Mouse (Mus musculus): ENCODE measurements around the gene Inpp5e.

The Inpp5e gene

DNA sequence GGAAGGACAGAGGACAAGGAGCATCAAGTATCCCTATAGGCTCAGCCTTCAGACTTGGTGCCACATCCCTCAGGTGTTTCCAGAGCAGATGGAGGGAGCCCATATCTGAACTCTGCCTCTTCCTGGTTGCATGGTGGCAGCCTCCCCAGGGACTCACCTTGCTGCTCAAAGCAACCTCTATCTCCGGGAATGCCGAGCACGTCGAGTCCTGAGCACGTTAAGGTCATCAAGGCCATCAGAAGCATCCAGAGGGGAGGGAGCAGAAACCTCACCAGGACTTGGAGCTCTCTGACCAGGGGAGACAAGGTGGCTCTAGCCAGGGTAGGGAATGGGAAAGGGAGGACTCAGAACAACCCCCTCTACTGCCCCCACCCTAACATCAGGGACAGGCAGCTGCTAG lies 45.5 kb downstream of the Inpp5e start:
- no peak for DNase-seq (ENCODE audit: low read depth, low spot score)

DNA sequence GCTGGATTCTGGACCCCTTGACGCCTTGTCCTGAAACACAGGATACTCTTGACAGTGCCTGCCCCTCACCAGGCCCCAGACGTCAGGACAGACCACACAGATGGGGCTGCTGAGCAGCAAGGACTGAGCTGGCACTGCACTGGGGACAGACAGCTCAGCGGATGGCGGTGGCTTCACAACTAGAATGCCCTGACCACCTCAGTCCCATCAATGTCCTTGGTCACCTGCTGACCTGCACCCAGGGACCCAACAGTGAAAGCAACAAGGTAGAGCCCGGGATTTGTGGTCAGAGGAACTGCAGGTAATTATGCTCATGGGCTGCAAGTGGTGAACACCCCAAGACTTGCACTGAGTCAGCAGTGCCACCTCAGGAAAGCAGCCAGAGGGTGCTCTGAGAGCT lies 46.0 kb downstream of the Inpp5e start:
- DNase-seq (ENCODE audit: low read depth, low spot score) = no peak

GRCm38 (mm10) chr2:26360772-26361171 lies 48.2 kb downstream of the Inpp5e start, which contains the start of gene Card9:
Gene Card9, minus strand, starts transcription at chr2:26360918.
- no peak for DNase-seq (ENCODE audit: low read depth, low spot score)

DNA sequence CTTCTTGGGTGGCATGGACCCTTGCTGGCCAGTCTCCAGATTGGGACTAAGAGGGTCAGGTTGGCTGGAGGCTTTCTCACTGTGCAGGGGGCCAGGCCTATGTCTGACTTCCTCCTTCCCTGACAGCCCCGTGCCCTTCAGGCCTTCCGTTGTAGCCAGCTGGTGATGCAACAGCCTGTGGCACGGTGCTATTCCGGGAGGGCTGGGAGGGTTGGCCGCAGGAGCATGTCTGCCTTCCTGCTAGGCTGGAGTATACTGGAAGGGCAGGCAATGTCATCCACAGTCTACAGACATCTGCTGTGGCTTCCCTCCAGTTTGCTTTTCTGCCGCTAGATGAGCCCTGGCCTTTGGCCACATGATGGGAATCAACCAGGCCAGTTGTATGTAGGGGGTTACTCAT lies 49.0 kb downstream of the Inpp5e start:
- no peak for DNase-seq (ENCODE audit: low read depth, low spot score)

- no peak for DNase-seq (ENCODE audit: low read depth, low spot score)
Measured at GRCm38 (mm10) chr2:26358667-26359320, 50.2 kb downstream of the Inpp5e start.

- DNase-seq (ENCODE audit: low read depth, low spot score) = no peak
Measured at GRCm38 (mm10) chr2:26357484-26357883, 51.5 kb downstream of the Inpp5e start.

DNA sequence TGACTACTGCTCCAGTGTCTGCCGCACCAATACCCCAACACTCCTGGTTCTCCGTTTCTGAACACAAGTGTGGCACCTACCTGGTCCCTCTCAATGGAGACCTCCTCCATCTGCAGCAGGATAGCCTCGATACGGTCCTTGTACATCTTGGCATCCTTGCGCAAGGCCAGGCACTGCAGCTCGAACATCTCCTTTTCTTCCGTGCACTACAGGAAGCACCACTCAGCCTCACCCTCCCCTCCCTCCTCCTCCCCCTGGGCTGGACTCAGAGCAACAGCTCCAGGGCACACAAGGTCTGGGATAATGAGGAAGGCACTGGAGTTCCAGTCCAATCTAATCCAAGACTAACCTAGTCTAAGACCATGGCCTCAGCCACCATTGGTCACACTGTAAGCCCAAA lies 52.3 kb downstream of the Inpp5e start:
- DNase-seq (ENCODE audit: low read depth, low spot score) = no peak

- no peak for DNase-seq (ENCODE audit: low read depth, low spot score)
Measured at GRCm38 (mm10) chr2:26356231-26356630, 52.8 kb downstream of the Inpp5e start.

DNA sequence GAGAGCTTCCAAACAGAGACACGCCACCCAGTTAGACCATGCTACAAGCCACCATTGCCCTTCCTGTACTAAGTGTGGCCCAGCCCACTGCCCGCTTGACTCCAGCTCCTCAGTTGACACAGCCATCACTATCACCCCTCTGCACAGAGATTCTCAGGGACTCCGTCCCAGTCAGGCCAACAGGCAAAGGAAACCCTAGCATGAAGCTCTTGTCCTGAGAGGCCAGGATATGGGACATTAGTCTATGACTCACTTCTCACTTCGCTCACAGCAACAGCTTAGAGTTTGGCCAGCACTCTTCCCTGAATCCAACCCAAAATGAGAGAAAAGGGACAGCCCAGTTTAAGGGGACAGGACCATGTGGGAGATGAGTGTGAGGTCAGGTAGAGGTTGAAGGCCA lies 54.6 kb downstream of the Inpp5e start:
- no peak for DNase-seq (ENCODE audit: low read depth, low spot score)

GRCm38 (mm10) chr2:26353066-26353980 lies 55.7 kb downstream of the Inpp5e start:
- no peak for DNase-seq (ENCODE audit: low read depth, low spot score)

DNA sequence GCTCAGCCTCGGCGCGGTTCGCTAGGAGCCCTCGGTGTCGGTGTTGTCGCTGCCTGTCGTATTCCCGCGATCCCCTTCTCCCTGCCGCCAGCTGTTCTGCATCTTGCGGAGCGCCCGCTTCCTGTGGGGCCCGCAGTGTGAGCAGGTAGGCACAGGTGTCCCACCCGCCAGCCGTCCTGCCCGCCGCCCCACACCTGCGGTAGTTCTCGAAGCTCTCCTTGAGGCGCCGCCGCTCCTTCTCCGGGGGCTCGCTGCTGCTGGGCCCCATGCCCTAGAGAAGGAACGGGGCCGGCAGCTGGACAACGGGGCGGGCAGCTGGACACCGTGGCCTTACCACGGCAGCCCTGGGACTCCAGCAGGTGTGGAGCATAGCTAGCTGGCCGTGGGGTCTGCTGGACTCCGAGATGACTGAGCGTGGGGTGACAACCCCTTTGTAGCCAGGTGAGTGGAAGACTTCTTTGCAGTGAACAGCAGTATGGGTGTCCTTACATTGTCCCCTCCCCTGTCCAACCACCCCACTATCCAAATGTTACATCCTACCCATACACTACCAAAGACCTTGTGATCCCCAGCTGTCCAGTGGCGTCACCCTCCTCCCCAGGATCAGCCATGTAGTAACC lies 56.6 kb downstream of the Inpp5e start:
- DNase-seq (ENCODE audit: low read depth, low spot score) = no peak

DNA sequence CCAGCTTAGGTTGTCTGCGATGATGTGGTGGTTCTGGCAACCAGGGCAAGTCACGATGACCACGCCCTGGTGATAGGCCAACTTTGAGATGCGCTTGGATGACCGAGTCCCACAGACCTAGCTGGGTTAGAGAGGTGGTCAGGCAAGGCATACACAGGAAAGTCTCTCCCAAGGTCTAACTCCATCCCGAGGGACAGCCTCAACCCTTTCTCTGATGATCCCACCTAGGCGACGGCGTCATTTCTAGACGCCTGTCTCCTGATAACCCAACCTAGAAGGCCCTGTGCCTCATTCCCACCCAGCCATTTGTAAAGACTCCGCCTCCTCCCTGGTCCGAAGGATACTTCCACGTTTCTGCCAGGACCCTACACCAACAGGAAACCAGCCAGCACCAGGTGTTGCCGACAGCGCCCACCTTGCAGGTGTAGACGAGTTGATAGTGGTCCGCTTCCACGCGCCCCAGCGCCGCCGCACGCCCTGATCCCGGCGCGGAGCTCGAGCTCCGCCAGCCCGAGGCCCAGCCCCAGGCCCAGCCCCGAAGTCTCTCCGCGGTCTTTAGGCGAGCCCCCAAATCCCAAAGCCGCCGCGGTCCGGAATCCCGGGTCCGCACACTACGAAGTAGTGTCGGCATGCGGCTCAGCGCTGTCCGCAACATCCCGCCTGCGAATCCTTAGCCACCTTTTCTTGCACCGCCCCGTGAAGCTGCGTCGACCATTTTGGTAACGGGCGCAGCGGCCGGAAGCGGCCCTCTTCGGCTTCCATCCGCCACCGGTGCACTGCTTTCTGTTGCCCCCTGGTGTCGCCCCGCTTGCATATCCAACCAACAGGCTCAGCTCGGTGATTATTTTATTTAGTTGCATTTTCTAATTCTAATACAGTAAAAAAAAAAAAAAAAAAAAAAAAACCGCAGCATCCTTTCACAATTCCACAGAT lies 57.4 kb downstream of the Inpp5e start, which contains the start of gene Dnlz:
Dnlz (minus strand) TSS at position 753 of the 933 bp plus-strand sequence.
- peak; percentile 96 for DNase-seq (ENCODE audit: low read depth, low spot score)

DNA sequence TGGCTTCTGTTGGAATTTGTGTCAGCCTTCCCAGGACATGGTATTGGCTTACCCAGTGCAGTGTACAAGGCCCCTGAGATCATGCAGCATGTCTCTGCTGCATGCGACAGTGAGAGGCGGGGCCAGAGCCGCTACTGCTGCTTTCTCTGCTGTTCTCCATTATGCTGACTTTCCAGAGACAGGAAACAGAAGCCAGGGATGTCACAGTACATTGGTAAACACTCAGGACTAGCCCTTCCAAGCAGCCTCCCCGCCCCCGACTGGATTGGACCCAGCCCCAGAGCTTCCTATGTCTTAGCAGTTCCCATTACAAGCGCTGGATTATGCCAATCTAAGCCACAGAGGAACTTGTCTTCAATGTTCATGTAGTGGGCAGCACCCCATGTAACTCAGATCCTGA lies 60.8 kb downstream of the Inpp5e start:
- DNase-seq (ENCODE audit: low read depth, low spot score) = no peak
